Mouse (Mus musculus): ENCODE data around the gene Otog. TPM values are rescaled to one million over a fixed set of nuclear protein-coding genes. Genes with fewer than 3 reads are reported as not detected.

Gene Otog
- polyA plus RNA-seq, 1 experiment from 2014 or later: not detected

DNA sequence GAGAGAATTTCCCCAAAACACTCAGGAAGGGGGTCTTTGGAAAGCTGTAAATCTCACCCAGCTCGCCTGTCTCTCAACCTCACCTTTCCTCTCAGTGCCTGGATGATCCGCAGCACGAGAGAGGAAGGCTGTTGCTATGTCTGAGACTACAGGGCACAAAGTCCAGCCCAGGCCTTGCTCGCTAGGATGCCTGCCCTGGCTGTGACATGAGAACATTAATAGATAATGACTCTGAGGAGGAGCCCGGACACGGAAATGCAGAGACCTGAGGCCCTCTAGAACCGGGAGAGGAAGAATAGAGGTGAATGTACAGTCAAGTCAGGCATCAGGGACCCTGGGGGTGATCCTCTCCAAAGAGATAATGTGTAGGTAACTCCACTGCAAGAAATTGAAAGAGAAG lies 3.6 kb upstream of the Otog start:
- no peak for DNase-seq
- Histone ChIP-seq H3K9me3 (ENCODE audit: low read depth, low read length) (no peaks in the 10 kb centered on the region), H3K36me3 (ENCODE audit: insufficient read depth) (no peaks in the 10 kb centered on the region), H3K4me3 (ENCODE audit: low read depth, low read length) (no peak overlapping the region), H3K27me3 (ENCODE audit: insufficient read depth, low read length) (no peaks in the 10 kb centered on the region), H3K27ac (ENCODE audit: low read depth) (no peak overlapping the region), H3K4me2 (no peak overlapping the region), H3K9ac (no peak overlapping the region), H3K4me1 (ENCODE audit: insufficient read depth) (no peaks in the 10 kb centered on the region)
- ATAC-seq (ENCODE audit: insufficient read depth): no peak
- TF ChIP-seq CTCF (IDR thresholded peaks at IDR 0.05; ENCODE audit: low read depth): no peak
- WGBS: 47% methylated on average over 7 of the region's 7 CpGs

DNA sequence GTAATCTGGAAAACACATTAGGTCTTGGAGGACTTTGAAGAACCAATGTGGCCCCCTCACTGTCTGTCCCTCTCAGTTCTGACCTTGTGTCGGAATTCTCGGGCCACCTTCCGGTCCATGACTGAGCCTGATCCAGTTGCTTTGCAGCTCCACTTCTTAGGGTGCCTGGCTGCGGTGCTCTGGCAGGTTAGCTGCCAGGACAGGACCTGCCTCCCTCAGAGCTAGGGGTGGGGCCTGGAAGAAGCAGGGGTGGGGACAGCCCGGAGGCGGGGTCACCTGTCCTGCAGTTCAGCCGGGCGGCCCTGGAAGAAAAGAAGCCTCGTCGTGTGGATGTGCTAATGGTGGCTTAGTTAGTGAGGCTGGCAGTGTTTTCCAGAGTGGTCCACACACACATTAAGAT lies 2.4 kb upstream of the Otog start, which contains the start of gene Ush1c:
Ush1c (minus strand) TSS at position 158 of the 400 bp plus-strand sequence.
- Histone ChIP-seq H3K36me3 (ENCODE audit: insufficient read depth) (no peaks in the 10 kb centered on the region), H3K9ac (no peak within 1 kb of the TSS), H3K4me1 (ENCODE audit: insufficient read depth) (no peaks in the 10 kb centered on the region), H3K9me3 (ENCODE audit: low read depth, low read length) (no peaks in the 10 kb centered on the region), H3K4me3 (ENCODE audit: low read depth, low read length) (no peak within 1 kb of the TSS), H3K4me2 (no peak within 1 kb of the TSS), H3K27me3 (ENCODE audit: insufficient read depth, low read length) (no peaks in the 10 kb centered on the region), H3K27ac (ENCODE audit: low read depth) (no peak within 1 kb of the TSS)
- no peak for TF ChIP-seq CTCF (IDR thresholded peaks at IDR 0.05; ENCODE audit: low read depth)
- no peak; the same call in 1 of the 2 replicates for ATAC-seq (ENCODE audit: insufficient read depth)
- DNase-seq: no peak
- WGBS: 20% methylated on average over 10 of the region's 10 CpGs

DNA sequence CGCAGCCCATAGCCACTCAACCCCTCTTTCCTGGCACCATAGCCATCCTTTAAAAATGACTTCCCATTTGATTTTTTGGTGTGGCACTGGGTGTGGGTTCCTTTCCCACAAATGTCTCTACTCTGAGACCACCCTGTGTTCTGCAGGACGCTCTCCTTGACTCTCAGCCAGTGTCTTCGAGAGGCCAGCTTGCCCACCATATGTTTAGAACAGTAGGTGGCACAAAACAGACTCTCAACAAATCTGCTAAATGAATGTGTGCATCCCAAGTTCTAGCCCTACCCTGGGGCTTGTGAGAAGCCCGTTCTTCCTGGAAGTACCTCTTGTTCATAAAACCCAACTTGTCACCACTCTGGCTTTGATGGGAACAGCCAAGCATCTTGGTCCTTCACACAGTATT lies 696 bp upstream of the Otog start:
- Histone ChIP-seq H3K36me3 (ENCODE audit: insufficient read depth) (no peaks in the 10 kb centered on the region), H3K4me3 (ENCODE audit: low read depth, low read length) (no peak overlapping the region), H3K9ac (no peak overlapping the region), H3K27ac (ENCODE audit: low read depth) (no peak overlapping the region), H3K4me1 (ENCODE audit: insufficient read depth) (no peaks in the 10 kb centered on the region), H3K9me3 (ENCODE audit: low read depth, low read length) (no peaks in the 10 kb centered on the region), H3K27me3 (ENCODE audit: insufficient read depth, low read length) (no peaks in the 10 kb centered on the region), H3K4me2 (no peak overlapping the region)
- DNase-seq: no peak
- no peak for TF ChIP-seq CTCF (IDR thresholded peaks at IDR 0.05; ENCODE audit: low read depth)
- ATAC-seq (ENCODE audit: insufficient read depth): no peak
- 80% methylated on average over 4 of the region's 4 CpGs for WGBS

DNA sequence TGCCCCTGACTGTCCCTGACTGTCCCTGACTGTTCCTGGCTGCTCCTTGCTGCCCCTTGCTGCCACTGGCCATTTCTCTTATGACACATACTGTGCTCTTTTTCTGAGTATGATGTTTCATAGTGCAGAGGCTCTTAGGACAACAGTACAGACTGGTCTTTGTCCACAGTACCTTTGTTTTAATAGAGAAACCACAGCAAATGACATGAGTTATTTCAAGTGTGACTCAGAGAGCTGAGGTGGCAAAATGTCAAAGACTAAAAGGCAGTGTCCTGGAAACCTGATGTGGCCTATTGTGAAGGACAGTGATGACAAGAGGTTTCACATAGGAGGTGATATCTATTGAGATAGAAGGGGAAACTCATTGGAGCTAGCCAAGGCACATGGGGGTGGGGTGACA lies 6.1 kb downstream of the Otog start:
- no peaks in the 10 kb centered on the region for H3K9me3 ChIP-seq (ENCODE audit: low read depth, low read length)
- no peak overlapping the region for H3K9ac ChIP-seq
- no peaks in the 10 kb centered on the region for H3K36me3 ChIP-seq (ENCODE audit: insufficient read depth)
- no peak overlapping the region for H3K4me3 ChIP-seq (ENCODE audit: low read depth, low read length)
- TF ChIP-seq CTCF (IDR thresholded peaks at IDR 0.05; ENCODE audit: low read depth): no peak
- H3K4me1 ChIP-seq (ENCODE audit: insufficient read depth): no peaks in the 10 kb centered on the region
- H3K4me2 ChIP-seq: no peak overlapping the region
- ATAC-seq (ENCODE audit: insufficient read depth) (no peak), DNase-seq (no peak)
- no peaks in the 10 kb centered on the region for H3K27me3 ChIP-seq (ENCODE audit: insufficient read depth, low read length)
- no peak overlapping the region for H3K27ac ChIP-seq (ENCODE audit: low read depth)

DNA sequence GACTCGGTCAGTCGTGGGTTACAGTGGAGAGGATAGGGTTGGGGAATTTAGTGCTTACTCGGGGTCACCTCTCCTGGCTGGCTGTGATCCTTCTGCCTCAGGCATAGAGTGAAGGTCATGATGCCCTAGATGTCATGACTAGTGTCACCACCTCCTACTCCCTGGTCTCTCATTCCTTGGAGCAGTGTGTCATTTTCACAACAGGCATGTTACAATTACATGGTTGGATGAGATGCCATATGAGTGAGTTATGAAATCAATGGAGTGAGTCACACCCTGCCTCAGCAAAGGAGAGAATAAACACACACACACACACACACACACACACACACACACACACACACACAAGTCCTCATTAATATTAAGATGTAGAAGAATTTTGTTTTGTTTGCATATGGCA lies 6.8 kb downstream of the Otog start:
- no peak for TF ChIP-seq CTCF (IDR thresholded peaks at IDR 0.05; ENCODE audit: low read depth)
- H3K4me1 ChIP-seq (ENCODE audit: insufficient read depth): no peaks in the 10 kb centered on the region
- H3K4me3 ChIP-seq (ENCODE audit: low read depth, low read length): no peak overlapping the region
- ATAC-seq (ENCODE audit: insufficient read depth) (no peak), DNase-seq (no peak)
- no peaks in the 10 kb centered on the region for H3K9me3 ChIP-seq (ENCODE audit: low read depth, low read length)
- H3K36me3 ChIP-seq (ENCODE audit: insufficient read depth): no peaks in the 10 kb centered on the region
- H3K9ac ChIP-seq: no peak overlapping the region
- H3K4me2 ChIP-seq: no peak overlapping the region
- no peak overlapping the region for H3K27ac ChIP-seq (ENCODE audit: low read depth)
- 71% methylated on average over 3 of the region's 3 CpGs for WGBS
- H3K27me3 ChIP-seq (ENCODE audit: insufficient read depth, low read length): no peaks in the 10 kb centered on the region

DNA sequence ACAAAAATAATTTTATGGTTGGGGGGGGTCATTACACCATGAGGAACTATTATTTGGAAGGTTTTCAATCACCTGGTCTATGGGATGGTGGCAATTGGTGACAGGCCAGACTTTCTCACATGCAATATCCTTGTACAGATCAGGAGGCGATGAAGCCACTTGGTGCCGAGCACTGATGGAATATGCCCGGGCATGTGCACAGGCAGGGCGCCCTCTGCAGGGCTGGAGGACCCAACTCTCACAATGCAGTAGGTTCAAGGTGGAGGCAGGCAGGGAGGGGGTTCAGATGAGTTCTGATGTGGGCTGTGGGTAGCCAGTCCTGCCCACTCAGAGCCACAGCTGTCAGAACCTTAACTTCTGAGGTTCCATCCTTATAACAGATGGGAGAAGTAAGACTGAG lies 11.1 kb downstream of the Otog start:
- Histone ChIP-seq H3K27me3 (ENCODE audit: insufficient read depth, low read length) (no peaks in the 10 kb centered on the region), H3K4me1 (ENCODE audit: insufficient read depth) (no peaks in the 10 kb centered on the region), H3K4me2 (no peak overlapping the region), H3K27ac (ENCODE audit: low read depth) (no peak overlapping the region), H3K9ac (no peak overlapping the region), H3K36me3 (ENCODE audit: insufficient read depth) (no peaks in the 10 kb centered on the region), H3K9me3 (ENCODE audit: low read depth, low read length) (no peaks in the 10 kb centered on the region), H3K4me3 (ENCODE audit: low read depth, low read length) (no peak overlapping the region)
- TF ChIP-seq CTCF (IDR thresholded peaks at IDR 0.05; ENCODE audit: low read depth): peak; percentile 33
- 76% methylated on average over 4 of the region's 4 CpGs for WGBS
- no peak for ATAC-seq (ENCODE audit: insufficient read depth)
- no peak for DNase-seq

DNA sequence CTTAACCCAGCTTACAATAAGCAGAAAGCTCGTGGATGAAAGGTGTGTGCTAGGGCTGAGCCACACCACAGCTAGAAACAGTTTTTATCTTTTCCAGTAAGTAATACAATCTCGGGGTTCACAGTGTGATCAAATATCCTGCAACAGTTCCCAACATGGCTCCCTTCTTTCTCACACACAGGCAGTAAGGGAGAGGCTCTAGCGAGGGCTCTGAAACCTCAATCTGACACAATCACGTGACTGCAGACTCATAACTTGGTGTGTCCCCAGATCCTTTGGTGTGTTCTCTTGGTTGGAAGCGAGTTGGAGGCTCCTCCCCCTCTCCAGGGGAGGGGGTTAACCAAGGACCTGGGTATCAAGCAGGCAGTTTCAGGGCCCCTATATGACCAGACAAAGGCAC lies 35.4 kb downstream of the Otog start:
- no peaks in the 10 kb centered on the region for H3K4me1 ChIP-seq (ENCODE audit: insufficient read depth)
- no peak overlapping the region for H3K4me3 ChIP-seq (ENCODE audit: low read depth, low read length)
- WGBS: 44% methylated on average over 5 of the region's 5 CpGs
- no peaks in the 10 kb centered on the region for H3K36me3 ChIP-seq (ENCODE audit: insufficient read depth)
- no peak for ATAC-seq (ENCODE audit: insufficient read depth)
- H3K4me2 ChIP-seq: no peak overlapping the region
- H3K9me3 ChIP-seq (ENCODE audit: low read depth, low read length): no peaks in the 10 kb centered on the region
- DNase-seq: no peak
- no peak overlapping the region for H3K9ac ChIP-seq
- TF ChIP-seq CTCF (IDR thresholded peaks at IDR 0.05; ENCODE audit: low read depth): no peak
- H3K27ac ChIP-seq (ENCODE audit: low read depth): no peak overlapping the region
- no peaks in the 10 kb centered on the region for H3K27me3 ChIP-seq (ENCODE audit: insufficient read depth, low read length)

DNA sequence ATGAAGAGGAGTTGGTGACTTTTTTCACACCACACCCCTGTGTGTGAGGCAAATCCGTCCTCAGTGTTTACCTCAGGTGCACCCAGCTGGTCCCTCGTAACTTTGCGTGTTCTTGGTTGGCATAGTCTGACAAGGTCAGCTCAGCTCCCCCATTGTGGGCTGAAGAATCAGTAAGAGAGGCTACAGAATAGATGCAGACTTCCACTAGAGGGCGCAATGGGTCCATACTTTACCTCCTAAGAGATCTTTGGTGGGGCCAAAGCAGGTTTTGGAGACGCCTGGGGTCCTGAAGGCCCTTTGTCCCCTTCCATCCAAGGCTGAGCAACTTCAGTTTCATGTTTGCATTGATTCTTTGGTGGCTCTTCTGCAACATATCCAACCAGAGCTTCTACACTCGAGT lies 39.2 kb downstream of the Otog start:
- H3K9ac ChIP-seq: no peak overlapping the region
- WGBS: 13% methylated on average over 6 of the region's 6 CpGs
- H3K36me3 ChIP-seq (ENCODE audit: insufficient read depth): no peaks in the 10 kb centered on the region
- DNase-seq (peak; percentile 88), ATAC-seq (ENCODE audit: insufficient read depth) (no peak)
- no peaks in the 10 kb centered on the region for H3K9me3 ChIP-seq (ENCODE audit: low read depth, low read length)
- no peaks in the 10 kb centered on the region for H3K4me1 ChIP-seq (ENCODE audit: insufficient read depth)
- H3K27me3 ChIP-seq (ENCODE audit: insufficient read depth, low read length): no peaks in the 10 kb centered on the region
- H3K4me3 ChIP-seq (ENCODE audit: low read depth, low read length): no peak overlapping the region
- H3K27ac ChIP-seq (ENCODE audit: low read depth): no peak overlapping the region
- no peak overlapping the region for H3K4me2 ChIP-seq
- TF ChIP-seq CTCF (IDR thresholded peaks at IDR 0.05; ENCODE audit: low read depth): peak; percentile 73
